In genomic region chr5:30914849-30915248, GRCm38 (mm10) we compare ENCODE assay signal across 8 mouse cellular contexts. TPM values are rescaled to one million over a fixed set of nuclear protein-coding genes. Genes with fewer than 3 reads are reported as not detected.
DNase-seq lines count a peak whose midpoint lies in the region; ATAC-seq and TF ChIP-seq lines count a peak whose summit lies in the region.

No protein-coding gene starts in this region.

- 41% methylated on average over 6 of the region's 6 CpGs for WGBS in lung, postnatal 0 days
- WGBS in hindbrain, embryonic 14.5 days: 83% methylated on average over 6 of the region's 6 CpGs
- WGBS in midbrain, postnatal 0 days: 83% methylated on average over 6 of the region's 6 CpGs

- peak overlapping the region; percentile 45 for H3K4me3 ChIP-seq in erythroblast, embryonic 14.5 days (replicated peaks)
- H3K4me3 ChIP-seq in lung, postnatal 0 days (ENCODE audit: low read depth, low read length): peak overlapping the region; percentile 43
- peak overlapping the region; percentile 12; the same call in 1 of the 2 replicates for H3K4me3 ChIP-seq in hindbrain, embryonic 14.5 days (replicated peaks; ENCODE audit: low read length)
- H3K4me3 ChIP-seq in midbrain, postnatal 0 days (ENCODE audit: low read depth, low read length): no peak overlapping the region

- TF ChIP-seq EP300 in lung, postnatal 0 days (IDR thresholded peaks at IDR 0.05): no peak

- peaks cover 22% of the 10 kb centered on the region for H3K36me3 ChIP-seq in erythroblast, embryonic 14.5 days (ENCODE audit: control insufficient read depth)
- peaks cover 11% of the 10 kb centered on the region; the same call in 1 of the 2 replicates for H3K36me3 ChIP-seq in lung, postnatal 0 days (ENCODE audit: insufficient read depth, low read length)
- no peaks in the 10 kb centered on the region for H3K36me3 ChIP-seq in hindbrain, embryonic 14.5 days (replicated peaks; ENCODE audit: control insufficient read depth, insufficient read depth)
- H3K36me3 ChIP-seq in midbrain, postnatal 0 days (ENCODE audit: insufficient read depth, low read length): no peaks in the 10 kb centered on the region

- no peak for ATAC-seq in erythroblast, adult 5-6 weeks (replicated peaks; ENCODE audit: low FRiP score, poor library complexity, severe bottlenecking)
- ATAC-seq in lung, postnatal 0 days: no peak
- ATAC-seq in hindbrain, embryonic 14.5 days (ENCODE audit: low FRiP score): no peak
- no peak for ATAC-seq in midbrain, postnatal 0 days (ENCODE audit: low FRiP score)

- H3K9me3 ChIP-seq in erythroblast, embryonic 14.5 days (ENCODE audit: control insufficient read depth, low read length): no peaks in the 10 kb centered on the region
- no peaks in the 10 kb centered on the region for H3K9me3 ChIP-seq in lung, postnatal 0 days (ENCODE audit: low read length)
- H3K9me3 ChIP-seq in hindbrain, embryonic 14.5 days (ENCODE audit: control insufficient read depth, low read length): no peaks in the 10 kb centered on the region
- H3K9me3 ChIP-seq in midbrain, postnatal 0 days (ENCODE audit: low read length): no peaks in the 10 kb centered on the region

- no peak for TF ChIP-seq CTCF in lung, postnatal 0 days (IDR thresholded peaks at IDR 0.05)
- no peak for TF ChIP-seq CTCF in midbrain, postnatal 0 days (IDR thresholded peaks at IDR 0.05)

- H3K4me1 ChIP-seq in erythroblast, embryonic 14.5 days (ENCODE audit: control insufficient read depth): peaks cover 58% of the 10 kb centered on the region
- peaks cover 12% of the 10 kb centered on the region; the same call in 1 of the 2 replicates for H3K4me1 ChIP-seq in lung, postnatal 0 days (ENCODE audit: insufficient read depth, low read depth, low read length)
- H3K4me1 ChIP-seq in hindbrain, embryonic 14.5 days (replicated peaks; ENCODE audit: control insufficient read depth, insufficient read depth, low read length): peaks cover 24% of the 10 kb centered on the region
- peaks cover 3% of the 10 kb centered on the region; the same call in 1 of the 2 replicates for H3K4me1 ChIP-seq in midbrain, postnatal 0 days (ENCODE audit: insufficient read depth, low read length)

- DNase-seq in lung, postnatal 0 days (ENCODE audit: low spot score): peak; percentile 24
- DNase-seq in lung, postnatal 25 days (ENCODE audit: low spot score): no peak
- no peak for DNase-seq in hindbrain, embryonic 14.5 days (ENCODE audit: low spot score)
- DNase-seq in midbrain, postnatal 0 days (ENCODE audit: low spot score): no peak
- DNase-seq in adrenal gland, adult 2 months: no peak
- no peak for DNase-seq in c-Kit-positive CD71-positive TER-119-positive erythroid progenitor cells, embryonic 14.5 days (ENCODE audit: low spot score)

- peak overlapping the region; percentile 29; the same call in 1 of the 2 replicates for H3K9ac ChIP-seq in lung, postnatal 0 days (replicated peaks; ENCODE audit: low read depth)
- H3K9ac ChIP-seq in hindbrain, embryonic 14.5 days: no peak overlapping the region
- no peak overlapping the region for H3K9ac ChIP-seq in midbrain, postnatal 0 days (replicated peaks; ENCODE audit: low read length, poor library complexity, severe bottlenecking)

- H3K4me2 ChIP-seq in lung, postnatal 0 days (replicated peaks; ENCODE audit: low read depth, low read length): peak overlapping the region; percentile 54
- H3K4me2 ChIP-seq in hindbrain, embryonic 14.5 days (replicated peaks): peak overlapping the region; percentile 43
- no peak overlapping the region for H3K4me2 ChIP-seq in midbrain, postnatal 0 days (ENCODE audit: low read depth, low read length, poor library complexity, severe bottlenecking)

- no peaks in the 10 kb centered on the region for H3K27me3 ChIP-seq in erythroblast, embryonic 14.5 days (ENCODE audit: control insufficient read depth)
- no peaks in the 10 kb centered on the region for H3K27me3 ChIP-seq in lung, postnatal 0 days (replicated peaks; ENCODE audit: insufficient read depth, low read length)
- no peaks in the 10 kb centered on the region for H3K27me3 ChIP-seq in hindbrain, embryonic 14.5 days (ENCODE audit: control insufficient read depth, insufficient read depth, low read length)
- H3K27me3 ChIP-seq in midbrain, postnatal 0 days (ENCODE audit: insufficient read depth, low read length): no peaks in the 10 kb centered on the region

- H3K27ac ChIP-seq in lung, postnatal 0 days (ENCODE audit: low read length): peak overlapping the region; percentile 82
- H3K27ac ChIP-seq in hindbrain, embryonic 14.5 days: no peak overlapping the region
- 0 out of 2 replicates have a peak overlapping the region, but pooled peaks have one; percentile 12 for H3K27ac ChIP-seq in midbrain, postnatal 0 days (ENCODE audit: low read depth, low read length)

RNA-seq across cellular contexts. Expression of gene Emilin1, which starts 1.6 kb away (rescaled TPM):
- polyA plus RNA-seq in erythroblast, embryonic 14.5 days (2012): 0.50 and 0.81 TPM in 2 replicates
- 16.9 and 28.8 TPM in 2 replicates for total RNA-seq in erythroblast, adult 5-6 weeks (2015; ENCODE audit: low replicate concordance)
- 6.5 and 8.1 TPM in 2 replicates for total RNA-seq in erythroblast, adult 5-6 weeks (2017; ENCODE audit: low replicate concordance)
- polyA plus RNA-seq in lung, postnatal 0 days (2015; fragmentation: Nextera tagmentation; extraction: Ambion mirVana): 121 and 135 TPM in 2 replicates
- polyA plus RNA-seq in hindbrain, embryonic 14.5 days (2014; fragmentation: Nextera tagmentation; extraction: Ambion mirVana): 14.1 and 17.1 TPM in 2 replicates
- 7.4 and 11.8 TPM in 2 replicates for total RNA-seq in midbrain, postnatal 0 days (2014; rRNA removed)
- polyA plus RNA-seq in midbrain, postnatal 0 days (2015; fragmentation: Nextera tagmentation; extraction: Ambion mirVana): 9.0 and 9.8 TPM in 2 replicates
- total RNA-seq in adrenal gland, adult 2 months (2021): 10 to 100 TPM; 40.3 to 62.0 TPM
- 64.1 and 75.1 TPM in 2 replicates for polyA plus RNA-seq in adrenal gland, adult 2 months (2012; rRNA removed)

RNA-seq across cellular contexts. Expression of gene Khk, which starts 6.4 kb away (rescaled TPM):
- 1.8 and 2.6 TPM in 2 replicates for polyA plus RNA-seq in erythroblast, embryonic 14.5 days (2012)
- 8.1 and 14.4 TPM in 2 replicates for total RNA-seq in erythroblast, adult 5-6 weeks (2015; ENCODE audit: low replicate concordance)
- 9.2 and 12.4 TPM in 2 replicates for total RNA-seq in erythroblast, adult 5-6 weeks (2017; ENCODE audit: low replicate concordance)
- 43.6 and 48.7 TPM in 2 replicates for polyA plus RNA-seq in lung, postnatal 0 days (2015; fragmentation: Nextera tagmentation; extraction: Ambion mirVana)
- 9.0 and 11.2 TPM in 2 replicates for polyA plus RNA-seq in hindbrain, embryonic 14.5 days (2014; fragmentation: Nextera tagmentation; extraction: Ambion mirVana)
- total RNA-seq in midbrain, postnatal 0 days (2014; rRNA removed): 1.4 and 12.3 TPM in 2 replicates
- polyA plus RNA-seq in midbrain, postnatal 0 days (2015; fragmentation: Nextera tagmentation; extraction: Ambion mirVana): 14.3 and 17.6 TPM in 2 replicates
- total RNA-seq in adrenal gland, adult 2 months (2021): 10 to 100 TPM; 37.2 to 44.3 TPM
- polyA plus RNA-seq in adrenal gland, adult 2 months (2012; rRNA removed): 43.9 and 60.3 TPM in 2 replicates

RNA-seq across cellular contexts. Expression of gene Ost4, which starts 7.3 kb away (rescaled TPM):
- 27.7 and 30.6 TPM in 2 replicates for polyA plus RNA-seq in erythroblast, embryonic 14.5 days (2012)
- total RNA-seq in erythroblast, adult 5-6 weeks (2015; ENCODE audit: low replicate concordance): 167 and 176 TPM in 2 replicates
- 63.0 and 140 TPM in 2 replicates for total RNA-seq in erythroblast, adult 5-6 weeks (2017; ENCODE audit: low replicate concordance)
- 340 and 365 TPM in 2 replicates for polyA plus RNA-seq in lung, postnatal 0 days (2015; fragmentation: Nextera tagmentation; extraction: Ambion mirVana)
- 228 and 259 TPM in 2 replicates for polyA plus RNA-seq in hindbrain, embryonic 14.5 days (2014; fragmentation: Nextera tagmentation; extraction: Ambion mirVana)
- total RNA-seq in midbrain, postnatal 0 days (2014; rRNA removed): 123 and 126 TPM in 2 replicates
- polyA plus RNA-seq in midbrain, postnatal 0 days (2015; fragmentation: Nextera tagmentation; extraction: Ambion mirVana): 175 and 201 TPM in 2 replicates
- 100 to 1,000 TPM; 256 to 264 TPM for total RNA-seq in adrenal gland, adult 2 months (2021)
- 120 and 143 TPM in 2 replicates for polyA plus RNA-seq in adrenal gland, adult 2 months (2012; rRNA removed)

RNA-seq across cellular contexts. Expression of gene Agbl5, which starts 26.4 kb away (rescaled TPM):
- polyA plus RNA-seq in erythroblast, embryonic 14.5 days (2012): 2.4 and 2.7 TPM in 2 replicates
- total RNA-seq in erythroblast, adult 5-6 weeks (2015; ENCODE audit: low replicate concordance): 4.8 TPM in 1 of 2 replicates, not detected in the other
- 1.9 and 2.0 TPM in 2 replicates for total RNA-seq in erythroblast, adult 5-6 weeks (2017; ENCODE audit: low replicate concordance)
- 9.9 and 10.2 TPM in 2 replicates for polyA plus RNA-seq in lung, postnatal 0 days (2015; fragmentation: Nextera tagmentation; extraction: Ambion mirVana)
- polyA plus RNA-seq in hindbrain, embryonic 14.5 days (2014; fragmentation: Nextera tagmentation; extraction: Ambion mirVana): 25.5 and 28.6 TPM in 2 replicates
- 50.7 and 73.4 TPM in 2 replicates for total RNA-seq in midbrain, postnatal 0 days (2014; rRNA removed)
- polyA plus RNA-seq in midbrain, postnatal 0 days (2015; fragmentation: Nextera tagmentation; extraction: Ambion mirVana): 19.1 and 22.3 TPM in 2 replicates
- total RNA-seq in adrenal gland, adult 2 months (2021): 1 to 10 TPM; 7.6 to 9.2 TPM
- polyA plus RNA-seq in adrenal gland, adult 2 months (2012; rRNA removed): 25.3 and 27.5 TPM in 2 replicates

RNA-seq across cellular contexts. Expression of gene Cgref1, which starts 30.5 kb away (rescaled TPM):
- polyA plus RNA-seq in erythroblast, embryonic 14.5 days (2012): not detected in 2 replicates
- total RNA-seq in erythroblast, adult 5-6 weeks (2015; ENCODE audit: low replicate concordance): not detected in 2 replicates
- total RNA-seq in erythroblast, adult 5-6 weeks (2017; ENCODE audit: low replicate concordance): not detected in 2 replicates
- 1.8 and 2.3 TPM in 2 replicates for polyA plus RNA-seq in lung, postnatal 0 days (2015; fragmentation: Nextera tagmentation; extraction: Ambion mirVana)
- 62.4 and 71.4 TPM in 2 replicates for polyA plus RNA-seq in hindbrain, embryonic 14.5 days (2014; fragmentation: Nextera tagmentation; extraction: Ambion mirVana)
- 162 and 185 TPM in 2 replicates for total RNA-seq in midbrain, postnatal 0 days (2014; rRNA removed)
- polyA plus RNA-seq in midbrain, postnatal 0 days (2015; fragmentation: Nextera tagmentation; extraction: Ambion mirVana): 108 TPM in 2 replicates
- total RNA-seq in adrenal gland, adult 2 months (2021): 1 to 10 TPM in 1 of 2 experiments, under 1 TPM in 1; 0.58 to 2.5 TPM
- polyA plus RNA-seq in adrenal gland, adult 2 months (2012; rRNA removed): 1.5 and 2.0 TPM in 2 replicates
